Mouse (Mus musculus): ENCODE results near the gene Ube2h.

- TF ChIP-seq CTCF (IDR thresholded peaks at IDR 0.05; ENCODE audit: control insufficient read depth, insufficient read depth, low read length) (no peak), POLR2A (IDR thresholded peaks at IDR 0.05; ENCODE audit: borderline replicate concordance, control insufficient read depth, low read depth, low read length) (no peak)
These were observed 86.8 kb downstream of the Ube2h start for GRCm38 (mm10) chr6:30217581-30217980.
